Mouse (Mus musculus): ENCODE measurements around the gene Slc31a2.

Slc31a2 gene

GRCm38 (mm10) chr4:62316456-62316855 lies 54.1 kb downstream of the Slc31a2 start:
- peak; percentile 71 for DNase-seq (ENCODE audit: low read depth, low spot score)

GRCm38 (mm10) chr4:62318294-62318693 lies 55.9 kb downstream of the Slc31a2 start:
- no peak for DNase-seq (ENCODE audit: low read depth, low spot score)

GRCm38 (mm10) chr4:62322684-62323083 lies 60.3 kb downstream of the Slc31a2 start:
- no peak for DNase-seq (ENCODE audit: low read depth, low spot score)

GRCm38 (mm10) chr4:62326111-62326510 lies 63.7 kb downstream of the Slc31a2 start:
- no peak for DNase-seq (ENCODE audit: low read depth, low spot score)

- no peak for DNase-seq (ENCODE audit: low read depth, low spot score)
Measured at GRCm38 (mm10) chr4:62328941-62329660, 66.7 kb downstream of the Slc31a2 start.

- DNase-seq (ENCODE audit: low read depth, low spot score): peak; percentile 38
Measured at GRCm38 (mm10) chr4:62331977-62332376, 69.6 kb downstream of the Slc31a2 start.

GRCm38 (mm10) chr4:62338536-62338935 lies 76.2 kb downstream of the Slc31a2 start:
- DNase-seq (ENCODE audit: low read depth, low spot score): no peak

- DNase-seq (ENCODE audit: low read depth, low spot score): peak; percentile 18
Measured at GRCm38 (mm10) chr4:62344000-62344399, 81.6 kb downstream of the Slc31a2 start.

- no peak for DNase-seq (ENCODE audit: low read depth, low spot score)
Measured at GRCm38 (mm10) chr4:62345827-62346226, 83.5 kb downstream of the Slc31a2 start.

- DNase-seq (ENCODE audit: low read depth, low spot score): no peak
Measured at GRCm38 (mm10) chr4:62347605-62348328, 85.4 kb downstream of the Slc31a2 start.
